Mouse (Mus musculus): Measurements from ENCODE around the gene Cyb561.

Gene Cyb561

DNA sequence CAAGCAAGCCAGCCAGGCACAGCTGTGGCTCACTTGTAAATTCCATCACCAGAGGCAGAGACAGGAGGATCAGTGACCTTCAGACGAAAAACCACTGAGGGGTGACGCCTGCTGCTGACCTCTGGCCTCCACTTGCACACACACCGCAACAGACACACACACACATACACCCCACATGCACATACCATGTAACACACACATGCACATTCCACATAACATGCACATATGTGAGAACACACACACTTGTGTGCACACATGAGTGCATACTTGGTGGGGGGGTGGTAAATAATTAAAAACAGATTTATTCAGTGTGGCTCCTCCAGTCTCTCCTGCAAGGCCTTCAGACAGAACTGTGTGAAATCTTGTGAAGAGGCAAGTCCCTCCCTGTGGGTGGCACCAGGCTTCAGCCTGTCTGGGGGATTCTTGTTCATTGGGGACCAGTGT, 1.5 kb downstream of the Cyb561 start:
- DNase-seq: no peak

DNA sequence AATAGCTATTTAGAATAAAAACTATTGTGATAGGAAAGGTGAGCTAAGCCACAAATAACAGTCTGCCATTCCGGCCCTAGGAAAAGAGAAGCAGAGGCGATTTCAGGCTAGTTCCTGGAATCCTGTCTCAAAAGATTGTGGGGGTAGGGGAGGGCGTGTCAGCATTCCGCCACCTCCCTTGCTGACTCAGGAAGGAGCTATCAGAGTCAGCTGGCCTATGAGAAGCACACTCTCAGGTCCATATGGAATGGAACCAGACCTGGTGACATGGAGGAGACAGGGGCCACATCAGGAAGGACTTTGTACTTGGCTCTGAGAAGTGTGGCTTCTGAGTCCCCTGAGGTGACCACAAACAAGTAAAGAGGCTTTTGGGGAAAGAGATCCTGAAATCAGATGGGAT, 2.6 kb downstream of the Cyb561 start:
- no peak for DNase-seq

DNA sequence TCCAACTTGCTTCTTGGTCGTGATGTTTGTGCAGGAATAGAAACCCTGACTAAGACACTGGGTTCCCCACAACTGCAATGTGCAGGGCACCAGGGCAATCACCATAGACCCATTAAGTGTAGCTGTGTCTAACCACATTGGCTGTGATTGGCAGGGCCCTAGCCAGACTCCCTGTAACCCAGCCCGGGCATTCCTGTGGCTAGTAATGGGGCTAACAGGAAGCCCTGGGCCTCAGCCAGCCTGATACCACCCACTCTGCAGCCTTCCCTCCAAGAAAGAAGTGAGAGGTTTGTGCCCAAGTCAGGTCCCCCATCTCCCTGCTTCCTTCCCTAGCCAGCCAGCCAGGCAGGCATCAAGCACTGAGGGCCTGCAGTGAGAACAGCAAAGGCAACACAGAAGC, 4.9 kb downstream of the Cyb561 start:
- no peak for DNase-seq

DNA sequence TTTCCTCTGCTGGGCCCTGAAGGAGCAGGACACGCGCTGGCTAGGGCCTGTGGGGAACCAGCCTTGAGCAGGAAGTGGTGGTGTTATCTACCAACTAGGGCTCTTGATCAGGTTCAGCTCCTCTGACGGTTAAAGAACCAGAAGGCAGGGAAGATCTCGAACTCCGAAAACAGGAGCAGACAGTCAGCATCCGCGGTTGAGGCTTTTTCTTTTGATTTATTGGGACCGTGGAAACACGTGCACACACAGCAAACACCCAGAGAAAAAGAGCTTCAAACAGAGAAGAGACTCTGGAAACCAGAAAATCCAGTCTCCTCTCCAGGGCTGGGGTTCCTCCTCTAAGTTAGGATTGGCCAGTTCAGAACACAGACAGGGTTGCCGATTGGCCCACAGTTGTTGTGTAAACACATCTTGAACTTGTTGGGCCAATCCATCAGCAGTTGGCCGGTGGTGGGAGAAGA, 6.4 kb downstream of the Cyb561 start:
- no peak for DNase-seq

DNA sequence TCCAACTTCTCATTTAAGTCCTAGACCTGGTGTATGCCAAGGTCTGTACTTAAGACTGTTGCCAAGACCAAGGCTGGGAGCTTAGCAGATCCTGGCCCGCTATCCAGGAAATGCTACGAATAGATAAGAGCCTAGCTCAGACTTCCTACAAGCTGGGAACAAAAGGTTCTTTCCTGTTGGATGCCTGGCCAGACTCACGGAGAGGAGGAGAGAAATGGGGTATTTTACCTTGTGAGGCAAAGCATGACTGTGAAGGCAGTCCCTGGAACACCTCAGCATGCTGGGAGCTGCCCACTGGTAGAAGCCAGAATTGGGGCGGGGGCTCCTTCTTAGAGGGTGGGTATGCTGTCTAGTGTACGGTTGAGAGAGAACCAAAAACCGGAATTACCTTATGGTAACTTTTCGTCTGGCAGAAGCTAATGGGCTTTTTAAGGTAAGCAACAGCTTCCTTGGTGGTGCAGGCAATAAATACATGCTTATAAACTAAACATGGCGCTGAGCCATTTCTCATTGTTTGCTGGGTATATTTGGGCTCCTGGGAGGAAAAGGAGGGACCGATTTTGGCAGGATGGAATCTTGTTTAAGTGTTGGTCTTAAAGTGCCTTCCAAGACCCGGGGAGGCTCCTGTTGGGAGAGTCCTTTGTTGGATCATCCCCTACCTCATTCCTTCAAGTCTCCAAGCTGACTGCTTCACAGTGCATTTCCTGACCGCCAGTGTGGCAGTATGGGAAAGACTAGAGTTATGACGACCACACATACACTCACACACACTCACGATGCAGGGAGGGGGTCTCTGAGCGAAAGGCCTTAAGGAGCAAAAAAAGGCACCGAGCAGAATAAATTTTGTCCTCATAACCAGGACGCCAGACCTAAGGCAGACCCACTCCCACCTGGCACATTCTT, 8.1 kb downstream of the Cyb561 start:
- no peak for DNase-seq

DNA sequence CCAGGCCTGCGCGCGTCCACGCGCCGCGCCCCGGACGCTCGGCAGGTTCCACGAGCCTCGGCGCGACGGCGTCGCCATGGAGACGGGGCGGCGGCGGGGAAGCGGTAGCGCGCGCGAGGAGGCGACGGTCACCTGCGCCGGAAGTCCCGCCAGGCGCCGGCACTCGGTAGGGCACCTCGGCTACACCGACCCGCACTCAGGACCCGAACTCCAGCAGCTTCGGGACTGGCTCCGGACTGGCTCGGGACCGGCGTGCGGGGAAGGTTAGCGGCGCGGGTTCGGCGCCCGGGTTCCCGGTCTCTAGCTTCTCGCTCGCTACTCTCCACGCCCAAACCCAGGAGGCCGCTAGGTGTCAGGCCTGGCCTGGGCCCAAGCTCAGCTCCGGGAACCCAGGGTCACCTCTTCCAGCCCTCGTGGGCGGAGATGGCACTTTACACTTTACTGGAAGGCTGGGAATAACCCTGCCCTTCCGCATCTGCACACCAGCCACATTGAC, 9.0 kb downstream of the Cyb561 start:
- peak; percentile 76 to 83 for DNase-seq

DNA sequence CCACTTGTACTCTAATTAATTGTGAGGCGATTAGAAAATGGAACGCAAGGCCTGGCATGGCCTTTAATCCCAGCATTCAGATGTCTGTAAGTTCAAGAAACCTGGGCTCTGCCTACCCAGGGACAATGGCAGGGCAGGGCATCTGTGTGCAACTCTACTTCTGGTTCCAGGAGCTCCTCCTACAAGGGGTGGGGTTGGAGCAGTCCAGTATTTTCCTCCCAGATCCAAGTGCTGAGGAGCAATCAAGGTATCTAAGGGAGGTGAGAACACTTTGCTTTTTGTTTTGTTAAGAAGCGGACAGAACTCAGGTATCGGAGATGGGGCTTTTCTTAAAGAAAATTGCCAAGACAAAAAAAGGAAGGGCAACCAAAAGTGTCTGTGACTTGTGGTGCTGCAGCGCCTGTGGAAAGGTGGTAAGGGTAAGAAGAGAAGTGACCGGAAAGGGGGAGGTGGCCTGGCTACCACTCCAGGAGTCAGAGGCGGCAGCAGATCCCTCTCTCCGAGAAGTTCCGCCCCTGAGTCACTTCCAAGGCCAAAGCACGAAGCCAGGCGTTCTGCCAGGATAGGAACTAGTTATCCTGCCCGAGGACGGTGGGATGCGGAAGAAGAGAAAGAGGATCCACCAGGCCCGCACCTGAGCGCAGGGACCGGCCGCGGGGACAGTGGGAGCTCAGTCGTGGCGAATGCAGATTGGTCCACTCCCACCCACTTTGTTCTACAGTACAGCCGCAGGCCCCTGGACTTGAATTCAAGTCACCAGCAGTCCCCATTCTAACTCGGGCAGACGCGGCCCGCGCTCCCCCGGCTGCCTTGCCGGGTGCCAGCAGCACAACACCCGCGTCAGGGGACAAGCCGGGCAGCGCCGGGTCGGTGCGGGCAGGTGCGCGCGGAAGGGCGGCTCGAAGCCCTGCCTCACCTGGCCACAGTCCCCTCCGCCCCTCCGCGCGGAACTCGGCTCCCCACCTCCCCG, 9.7 kb downstream of the Cyb561 start:
- peak; percentile 44 to 60 for DNase-seq

DNA sequence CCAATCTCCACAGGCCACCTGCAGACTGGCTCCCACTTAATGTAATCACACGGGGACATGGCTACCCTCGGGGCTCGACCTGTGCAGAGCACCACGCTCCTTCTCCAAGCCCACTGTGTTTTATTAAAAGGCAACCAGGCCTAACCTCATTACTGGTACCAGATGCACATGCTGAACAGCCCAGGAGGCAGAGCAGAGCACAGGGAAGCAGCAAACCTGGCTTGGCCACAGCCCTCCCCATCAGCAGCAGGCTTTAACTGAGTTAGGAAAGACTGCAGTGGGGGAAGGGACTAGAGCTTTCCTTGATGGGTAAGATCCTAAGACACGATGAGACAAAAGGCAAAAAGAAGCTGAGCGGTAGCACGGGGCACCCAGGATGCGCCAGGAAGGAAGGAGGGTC, 11.2 kb downstream of the Cyb561 start:
- DNase-seq: no peak

DNA sequence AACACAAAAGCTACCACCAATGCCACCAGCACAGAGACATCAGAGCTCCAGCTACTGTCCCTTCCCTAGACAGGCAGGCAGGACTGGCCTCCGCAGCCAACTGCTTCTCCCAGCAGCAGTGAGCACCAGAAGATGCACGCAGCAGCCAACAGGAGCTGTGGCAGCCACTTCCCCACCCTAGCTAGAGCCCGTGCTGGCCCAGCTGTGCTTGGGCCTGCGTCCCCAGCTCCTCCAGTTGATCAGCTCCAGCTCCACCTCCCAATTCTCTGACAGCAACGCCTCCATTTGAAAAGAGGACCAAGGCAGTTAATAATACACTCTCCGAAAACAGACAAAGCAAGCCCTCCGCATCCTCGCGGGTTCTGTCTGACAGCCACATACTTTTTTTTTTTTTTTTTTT, 14.4 kb downstream of the Cyb561 start:
- DNase-seq: no peak

DNA sequence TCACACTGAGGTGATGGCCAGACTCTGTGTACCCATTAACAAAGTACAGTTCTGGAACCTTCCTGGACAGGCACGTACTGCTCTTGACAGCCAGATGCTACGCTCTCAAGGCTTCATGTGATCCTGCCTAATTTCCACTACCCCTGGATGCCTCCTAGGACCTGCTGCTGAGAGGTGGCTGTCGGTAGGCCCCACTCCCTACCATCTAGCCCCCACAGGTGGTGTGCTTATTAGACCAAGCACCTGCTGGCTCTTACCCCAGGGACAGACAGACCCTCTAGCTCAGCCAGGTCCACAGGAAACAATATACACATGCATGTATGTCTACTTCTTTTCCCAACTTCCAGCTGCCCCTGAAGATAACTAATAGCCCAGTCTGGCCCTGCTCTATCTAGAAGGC, 16.2 kb downstream of the Cyb561 start:
- no peak for DNase-seq

DNA sequence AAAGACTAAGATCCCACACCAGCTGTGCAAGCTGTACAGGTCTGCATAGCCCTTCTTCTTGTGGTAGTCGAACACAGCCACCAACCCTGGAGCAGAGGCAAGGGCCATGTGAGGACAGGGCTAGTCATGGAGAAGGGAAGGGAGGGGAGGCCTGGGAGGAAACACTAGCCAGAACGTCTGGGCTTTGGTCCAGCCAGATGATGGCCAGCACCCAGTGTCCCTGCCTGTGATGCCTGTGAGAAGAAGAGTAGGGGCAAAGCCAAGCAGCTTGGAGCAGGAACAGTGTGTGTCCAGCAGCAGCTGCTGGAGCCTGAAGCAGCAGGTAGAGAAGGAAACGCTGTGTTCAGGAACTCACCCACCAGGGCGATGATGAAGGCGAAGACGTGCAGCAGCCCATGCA, 16.9 kb downstream of the Cyb561 start:
- DNase-seq: peak; percentile 29 to 51

DNA sequence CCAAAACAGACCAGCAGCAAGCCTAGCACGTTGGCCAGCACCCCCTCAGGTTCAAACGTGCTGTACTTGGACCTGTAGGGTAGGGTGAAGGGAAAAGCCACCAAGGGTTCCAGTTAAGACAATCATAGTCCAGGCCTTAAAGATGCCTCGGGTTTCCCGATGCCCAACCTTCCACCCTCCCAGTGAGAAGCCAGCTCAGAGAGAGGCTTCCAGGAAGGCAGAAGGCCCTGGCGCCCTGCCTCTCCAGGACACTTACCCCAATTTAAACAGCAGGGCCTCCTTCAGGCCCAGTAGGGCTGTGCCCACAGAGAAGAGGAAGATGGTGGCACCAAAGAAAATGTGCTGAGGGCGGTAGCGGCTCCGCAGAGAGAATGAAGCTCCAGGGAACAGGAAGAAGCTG, 17.6 kb downstream of the Cyb561 start:
- no peak for DNase-seq

DNA sequence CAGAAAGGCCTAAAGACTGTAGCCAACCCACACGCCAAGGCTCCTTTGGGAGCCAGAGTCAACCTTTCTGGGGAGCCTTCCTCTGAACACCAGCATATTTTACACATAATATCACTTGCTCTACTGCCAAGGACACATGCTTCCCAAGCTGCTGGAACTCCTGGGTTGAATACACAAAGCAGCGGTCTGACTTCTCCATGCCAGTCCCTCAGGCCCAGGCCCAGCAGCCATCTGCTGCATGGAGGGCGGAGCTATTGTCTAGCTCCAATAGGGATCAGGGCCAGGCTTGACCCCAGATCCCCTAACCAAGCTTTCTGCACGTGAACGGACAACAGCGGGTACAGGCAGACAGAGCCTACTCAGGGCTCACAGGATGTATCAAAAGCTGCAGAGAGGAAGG, 18.3 kb downstream of the Cyb561 start:
- DNase-seq: no peak

DNA sequence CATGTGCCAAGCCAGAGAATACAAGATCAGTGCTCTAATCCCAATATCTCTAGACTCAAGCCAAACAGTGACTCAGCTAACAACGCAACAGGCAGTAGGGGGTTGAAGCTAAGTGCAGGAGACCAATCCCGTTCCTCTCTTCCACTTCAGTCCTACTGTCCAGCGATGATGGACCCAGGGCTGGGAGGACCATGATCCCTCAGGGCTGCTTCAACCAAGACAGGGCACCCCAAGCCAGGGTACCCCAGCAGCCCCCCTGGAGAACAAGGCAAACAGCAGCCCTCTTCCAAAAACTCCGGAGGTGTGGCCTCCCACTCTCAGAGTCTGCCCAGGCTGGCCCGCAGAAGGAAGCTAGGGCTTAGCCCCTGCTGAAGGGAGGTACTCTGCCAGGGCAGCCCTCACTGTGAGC, 18.8 kb downstream of the Cyb561 start:
- DNase-seq: no peak

DNA sequence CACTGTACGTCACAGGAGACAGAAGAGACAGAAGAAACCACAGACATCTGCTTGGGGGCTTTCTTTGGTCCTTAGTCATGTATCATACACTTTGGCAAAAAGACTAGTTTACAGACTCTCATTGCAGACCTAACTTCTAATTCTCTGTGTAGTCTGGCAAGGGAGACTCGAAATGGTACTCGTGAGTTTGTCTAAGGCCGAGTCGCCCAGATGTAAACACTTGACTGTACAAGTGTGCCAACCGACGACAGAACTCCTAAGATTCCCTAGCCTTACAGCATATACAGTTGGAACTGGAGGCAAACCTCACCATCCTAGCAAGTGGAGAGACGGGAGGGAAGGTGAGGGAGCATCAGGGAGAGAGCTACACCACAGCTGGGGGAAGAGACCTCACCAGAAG, 19.4 kb downstream of the Cyb561 start:
- DNase-seq: no peak

DNA sequence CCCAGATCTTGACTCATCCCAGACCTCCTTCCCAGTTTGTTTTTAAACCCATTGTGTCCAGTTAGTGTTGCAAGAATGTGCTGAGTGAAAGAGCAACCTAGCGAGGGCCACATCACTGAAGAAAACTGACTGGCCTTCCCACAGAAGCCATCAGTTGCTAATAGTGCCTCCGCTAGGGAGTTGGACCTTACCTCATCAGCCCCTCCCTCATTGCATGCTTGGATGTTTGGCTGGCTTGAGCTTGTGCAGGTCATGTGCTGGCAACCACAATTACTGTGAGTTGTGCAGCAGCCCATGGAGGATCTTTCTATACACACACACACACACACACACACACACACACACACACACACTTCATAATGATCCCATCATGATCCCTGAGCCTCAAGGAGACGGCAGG, 21.8 kb downstream of the Cyb561 start:
- DNase-seq: no peak

DNA sequence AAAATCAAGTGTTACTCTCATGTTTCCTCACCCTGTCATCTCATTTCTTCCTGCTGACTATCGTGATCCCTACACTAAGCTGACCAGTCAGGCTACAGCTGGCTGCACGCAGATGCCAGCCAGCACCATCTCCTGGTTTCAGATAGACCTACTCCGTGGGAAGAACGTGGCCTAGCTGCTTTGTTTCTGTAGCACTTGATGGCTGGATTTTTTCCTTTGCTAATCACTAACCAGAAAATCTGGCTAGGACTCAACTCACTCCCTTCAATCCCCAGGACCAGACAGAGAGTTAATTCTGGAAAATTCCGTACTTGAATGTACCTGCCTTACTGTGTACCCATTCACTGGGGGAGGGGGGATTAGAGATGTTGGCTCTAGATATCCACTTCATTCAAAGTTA, 25.0 kb downstream of the Cyb561 start:
- no peak for DNase-seq

DNA sequence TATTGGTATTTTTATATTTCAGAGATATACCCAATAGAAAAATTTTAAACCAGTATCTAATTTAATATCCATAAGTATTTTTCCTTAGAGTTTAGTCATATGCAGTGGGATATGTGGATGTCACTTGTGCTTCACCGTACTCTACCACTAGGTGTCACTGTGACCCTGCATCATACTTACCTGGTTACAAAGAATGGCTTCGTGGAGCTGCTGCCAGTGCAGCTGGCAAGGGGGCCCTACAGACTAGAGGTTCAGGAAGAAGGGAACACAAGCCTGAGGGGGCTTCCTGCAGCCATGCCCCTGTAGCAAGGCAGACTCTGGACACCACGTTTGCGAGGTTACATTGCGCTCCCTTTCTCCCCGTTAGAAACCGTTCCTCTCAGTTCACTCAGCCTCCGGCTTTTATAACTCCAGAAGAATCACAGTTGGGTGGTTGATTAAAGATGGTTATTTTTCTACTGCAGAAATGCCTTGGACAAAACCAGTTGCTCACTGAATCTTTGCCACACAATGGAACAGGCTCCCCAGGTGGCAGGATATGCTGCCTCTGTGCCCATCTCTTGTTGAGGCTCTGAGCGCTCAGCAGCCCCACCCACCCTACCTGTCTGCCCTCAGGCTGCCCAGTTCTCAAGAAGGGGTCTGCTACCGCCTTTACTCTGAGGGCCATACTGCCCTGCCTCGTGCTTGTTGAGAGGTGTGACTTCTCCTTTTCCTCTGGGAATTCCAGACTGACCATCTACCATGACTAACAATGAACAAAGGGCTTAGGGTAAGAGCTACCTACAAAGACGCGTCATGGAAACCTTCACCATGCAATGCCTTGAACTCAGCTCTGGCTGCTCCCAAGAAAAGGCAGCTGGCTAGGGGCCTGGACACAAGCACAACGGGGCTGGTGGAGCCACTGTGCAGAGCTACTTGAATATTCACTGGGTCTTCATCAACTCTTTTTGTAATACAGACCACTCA, 25.8 kb downstream of the Cyb561 start:
- peak; percentile 76 to 87 for DNase-seq

DNA sequence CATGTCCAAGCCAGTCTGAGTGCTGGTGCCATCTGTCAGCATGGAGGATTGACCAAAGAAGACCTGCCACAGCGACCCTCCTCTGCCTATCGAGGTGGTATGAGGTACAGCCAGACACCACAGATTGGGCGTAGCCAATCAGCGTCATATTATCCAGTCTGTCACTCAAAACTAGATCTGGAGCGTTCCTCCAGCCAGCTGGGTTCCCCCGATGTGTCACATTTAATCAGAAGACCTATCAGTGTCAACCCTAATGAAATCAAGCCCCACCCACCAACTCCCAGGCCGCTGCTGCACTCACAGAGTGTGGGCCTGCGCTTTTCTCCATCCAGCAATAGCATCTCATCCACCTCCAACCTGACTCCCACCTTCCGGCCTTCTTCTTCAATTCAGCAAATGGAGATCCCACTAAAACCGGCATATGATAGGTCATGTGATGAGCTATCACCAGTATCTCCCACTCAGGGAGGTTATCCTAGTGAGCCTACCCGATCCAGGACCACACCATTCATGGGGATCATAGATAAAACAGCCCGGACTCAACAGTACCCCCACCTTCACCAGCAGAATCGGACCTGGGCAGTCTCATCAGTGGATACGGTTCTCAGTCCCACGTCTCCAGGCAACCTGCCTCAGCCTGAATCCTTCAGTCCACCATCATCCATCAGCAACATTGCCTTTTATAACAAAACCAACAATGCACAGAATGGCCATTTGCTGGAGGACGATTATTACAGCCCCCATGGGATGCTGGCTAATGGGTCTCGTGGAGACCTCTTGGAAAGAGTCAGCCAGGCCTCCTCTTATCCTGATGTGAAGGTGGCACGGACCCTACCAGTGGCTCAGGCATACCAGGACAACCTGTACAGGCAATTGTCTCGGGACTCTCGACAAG, 30.1 kb downstream of the Cyb561 start:
- no peak for DNase-seq

DNA sequence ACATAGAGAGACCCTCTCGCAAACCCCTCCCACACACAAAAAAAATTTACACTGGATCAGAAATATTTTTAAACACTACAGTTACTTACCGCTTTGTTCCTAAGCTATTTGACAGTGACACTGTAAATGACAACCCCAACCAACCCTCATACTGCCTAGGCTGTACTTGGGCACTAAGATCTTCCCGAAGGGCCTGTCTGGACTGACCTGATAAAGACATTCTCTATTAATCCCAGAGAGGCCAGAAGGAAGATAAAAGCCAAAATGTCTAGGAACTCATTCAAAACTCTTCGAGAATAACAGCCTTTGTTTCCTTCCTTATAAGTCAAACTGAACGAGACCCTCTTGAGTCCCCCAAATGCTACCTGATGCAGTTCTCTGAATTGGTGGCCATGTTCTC, 31.9 kb downstream of the Cyb561 start:
- DNase-seq: no peak

DNA sequence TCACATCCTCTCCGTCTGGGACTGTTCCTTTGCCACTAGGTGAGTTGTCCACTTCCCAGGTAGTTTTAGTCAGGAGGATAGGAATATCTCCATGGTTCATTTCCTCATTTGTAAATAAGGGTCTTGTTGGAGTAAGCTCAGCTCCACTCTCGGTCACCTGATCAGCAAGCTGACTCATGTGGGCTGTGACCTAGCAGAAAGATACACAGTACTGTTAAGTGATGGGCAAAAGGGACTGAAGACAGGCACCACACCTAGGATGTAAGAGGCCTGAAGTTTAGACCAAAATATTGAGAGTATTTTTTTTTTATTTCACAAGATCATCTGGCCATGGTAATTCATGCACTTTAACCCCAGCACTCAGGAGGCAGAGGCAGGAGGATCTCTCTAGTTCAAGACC, 32.3 kb downstream of the Cyb561 start:
- DNase-seq: no peak
